Mouse (Mus musculus) liver, embryonic 13.5 days (tissue): ENCODE measurements around the gene Vamp1. TPM values are rescaled to one million over a fixed set of nuclear protein-coding genes. Genes with fewer than 3 reads are reported as not detected.

Experiments
- ATAC-seq: fragments of 200-750 bp; cut with Nextera tagmentation; 2 replicates; pipeline ENCODE4 v1.8.0; 2017; ENCODE audit warnings: low read depth, mild to moderate bottlenecking, moderate number of reproducible peaks, moderate library complexity
- DNase-seq: peaks from one replicate; pipeline ENCODE4 v3.0.0; 2022
- H3K27ac ChIP-seq: fragments of 300-500 bp; sonication (generic); 2 replicates; pipeline ENCODE4 v1.5.1; 2015; ENCODE audit warnings: moderate library complexity, mild to moderate bottlenecking, inconsistent platforms
- H3K27me3 ChIP-seq: fragments of 300-500 bp; sonication (generic); 2 replicates; pipeline ENCODE4 v1.6.1; 2015; ENCODE audit warnings: mild to moderate bottlenecking, inconsistent platforms
- H3K36me3 ChIP-seq: fragments of 300-500 bp; sonication (generic); 2 replicates; pipeline ENCODE4 v1.6.1; 2015; ENCODE audit warnings: mild to moderate bottlenecking, inconsistent platforms
- H3K4me1 ChIP-seq: fragments of 300-500 bp; sonication (generic); replicated peaks from 2 replicates; pipeline ENCODE4 v1.6.1; 2015; ENCODE audit warnings: inconsistent platforms
- H3K4me2 ChIP-seq: fragments of 300-500 bp; sonication (generic); 2 replicates; pipeline ENCODE4 v1.6.1; 2015; ENCODE audit warnings: inconsistent platforms, mild to moderate bottlenecking, moderate library complexity
- H3K4me3 ChIP-seq: fragments of 300-500 bp; sonication (generic); replicated peaks from 2 replicates; pipeline ENCODE4 v1.5.1; 2015; ENCODE audit warnings: mild to moderate bottlenecking, inconsistent platforms
- H3K9ac ChIP-seq: fragments of 300-500 bp; sonication (generic); 2 replicates; pipeline ENCODE4 v1.6.1; 2015; ENCODE audit warnings: mild to moderate bottlenecking, inconsistent platforms
- H3K9me3 ChIP-seq: fragments of 300-500 bp; sonication (generic); replicated peaks from 2 replicates; pipeline ENCODE4 v1.6.1; 2016; ENCODE audit warnings: inconsistent platforms
- WGBS: fragments of 180-500 bp; shearing (Covaris S2); methylation state at CpG from one replicate; pipeline ENCODE4 v1.1.7; 2015; ENCODE audit not compliant: insufficient replicate concordance; 5-methylcytosine and 5-hydroxymethylcytosine counted together
- microRNA-seq: library from miRNA; unstranded; fragments of <30 nt; microRNA quantifications from one replicate; pipeline ENCODE4, GENCODE M21; 2016
- polyA plus RNA-seq: library from polyadenylated mRNA; unstranded; fragments of >200 nt; fragmentation: Nextera tagmentation; extraction: Ambion mirVana; gene quantifications from 2 replicates; pipeline ENCODE4 v1.2.1, GENCODE M21; 2015

Gene Vamp1
- polyA plus RNA-seq, 1 experiment from 2014 or later: 1.6 TPM

GRCm38 (mm10) chr6:125292256-125292655 lies 76.9 kb downstream of the Vamp1 start:
- DNase-seq (no peak), ATAC-seq (peak; percentile 41; the same call in 1 of the 2 replicates)
- H3K27me3 ChIP-seq: no peaks in the 10 kb centered on the region
- H3K9me3 ChIP-seq: no peaks in the 10 kb centered on the region
- WGBS: 56% methylated on average over 7 of the region's 7 CpGs
- H3K4me1 ChIP-seq: no peaks in the 10 kb centered on the region
- H3K27ac ChIP-seq: no peak overlapping the region
- no peaks in the 10 kb centered on the region for H3K36me3 ChIP-seq
- H3K9ac ChIP-seq: no peak overlapping the region
- no peak overlapping the region for H3K4me3 ChIP-seq
- H3K4me2 ChIP-seq: no peak overlapping the region

DNA sequence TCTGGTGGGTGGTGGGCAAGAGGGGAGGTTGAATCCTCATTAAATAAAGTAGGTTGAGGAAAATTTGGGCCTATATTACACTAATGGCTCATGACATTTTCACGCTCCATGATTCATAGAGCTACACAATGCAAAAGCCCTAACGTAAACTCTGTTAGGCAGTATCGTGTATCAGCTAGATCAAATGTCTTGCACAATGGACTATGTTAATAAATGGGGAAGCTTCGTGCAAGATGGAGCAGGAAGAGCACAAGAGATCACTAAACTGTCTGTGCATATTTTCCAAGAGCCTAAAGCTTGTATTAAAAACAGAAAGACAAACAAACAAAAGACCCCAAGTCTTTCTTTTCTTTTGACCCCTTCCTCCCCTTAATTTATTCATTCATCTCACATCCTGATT lies 78.7 kb downstream of the Vamp1 start:
- no peak overlapping the region for H3K4me3 ChIP-seq
- H3K9ac ChIP-seq: no peak overlapping the region
- no peak overlapping the region for H3K27ac ChIP-seq
- H3K4me1 ChIP-seq: no peaks in the 10 kb centered on the region
- DNase-seq (no peak), ATAC-seq (no peak)
- WGBS: 72% methylated on average over 4 of the region's 4 CpGs
- H3K9me3 ChIP-seq: no peaks in the 10 kb centered on the region
- H3K36me3 ChIP-seq: no peaks in the 10 kb centered on the region
- H3K4me2 ChIP-seq: no peak overlapping the region
- no peaks in the 10 kb centered on the region for H3K27me3 ChIP-seq

Small RNA genes lying within 50 kb of the gene (microRNA-seq; reads per million reads assigned to microRNA genes)
- gene Mir3098: 2.1 reads per million
- not detected for gene Mir8113

Other genes starting within 250 kb of the Vamp1 start
- gene Pianp, start 218.9 kb upstream of the Vamp1 start, polyA plus RNA-seq: 0.05 and 0.15 TPM in 2 replicates
- 3.6 and 3.8 TPM in 2 replicates for gene Zfp384, start 206.4 kb upstream of the Vamp1 start, polyA plus RNA-seq
- gene Ing4, start 175.8 kb upstream of the Vamp1 start, polyA plus RNA-seq: 28.6 and 31.8 TPM in 2 replicates
- gene Acrbp, start 165.9 kb upstream of the Vamp1 start, polyA plus RNA-seq: 1.6 and 2.2 TPM in 2 replicates
- 1.6 and 2.1 TPM in 2 replicates for gene Lpar5, start 147.6 kb upstream of the Vamp1 start, polyA plus RNA-seq
- 29.2 and 30.0 TPM in 2 replicates for gene Chd4, start 119.6 kb upstream of the Vamp1 start, polyA plus RNA-seq
- gene Nop2, start 83.6 kb upstream of the Vamp1 start, polyA plus RNA-seq: 60.6 and 65.5 TPM in 2 replicates
- gene Iffo1, start 70.3 kb upstream of the Vamp1 start, polyA plus RNA-seq: 3.7 and 3.9 TPM in 2 replicates
- 1,179 and 1,220 TPM in 2 replicates for gene Gapdh, start 49.1 kb upstream of the Vamp1 start, polyA plus RNA-seq
- gene Ncapd2, start 23.9 kb upstream of the Vamp1 start, polyA plus RNA-seq: 94.5 and 101 TPM in 2 replicates
- 217 and 225 TPM in 2 replicates for gene Mrpl51, start 23.8 kb upstream of the Vamp1 start, polyA plus RNA-seq
- 5.2 TPM in 2 replicates for gene Tapbpl, start 16.3 kb downstream of the Vamp1 start, polyA plus RNA-seq
- gene Cd27, start 21.5 kb downstream of the Vamp1 start, polyA plus RNA-seq: 1.6 and 2.1 TPM in 2 replicates
- gene Tuba3a, start 70.5 kb downstream of the Vamp1 start, polyA plus RNA-seq: not detected in 2 replicates
- 18.3 and 18.4 TPM in 2 replicates for gene Ltbr, start 98.3 kb downstream of the Vamp1 start, polyA plus RNA-seq
- 0.31 and 0.37 TPM in 2 replicates for gene Scnn1a, start 105.1 kb downstream of the Vamp1 start, polyA plus RNA-seq
- 19.6 and 23.4 TPM in 2 replicates for gene Tnfrsf1a, start 133.8 kb downstream of the Vamp1 start, polyA plus RNA-seq
- gene Plekhg6, start 165.2 kb downstream of the Vamp1 start, polyA plus RNA-seq: 0.31 and 0.56 TPM in 2 replicates